Mouse (Mus musculus) cerebellum, postnatal 36 days (tissue): ENCODE data around the gene Gpc6.
"Not testable (repeated sequence)": the region's sequence is repeated elsewhere in the genome, so short reads cannot be mapped to it uniquely, and the experiment has no call there.

ENCODE experiments used
- DNase-seq, 2 experiments: peaks; one replicate each; pipeline ENCODE4 v3.0.0; 2021 to 2022; ENCODE audit warnings: mixed read lengths in 2 of 2

Gene Gpc6

GRCm38 (mm10) chr14:117383188-117383587 is 458.1 kb downstream of the Gpc6 start:
- no peak for DNase-seq

- DNase-seq, result peak; percentile 36 to 57
Observed at GRCm38 (mm10) chr14:117384096-117384770, 459.1 kb downstream of the Gpc6 start.

- DNase-seq, result no peak
Observed at GRCm38 (mm10) chr14:117385731-117386270, 460.7 kb downstream of the Gpc6 start.

- DNase-seq, result no peak
Observed at GRCm38 (mm10) chr14:117390794-117391320, 465.7 kb downstream of the Gpc6 start.

GRCm38 (mm10) chr14:117391412-117391811 is 466.3 kb downstream of the Gpc6 start:
- no peak for DNase-seq

GRCm38 (mm10) chr14:117397165-117397564 is 472.1 kb downstream of the Gpc6 start:
- DNase-seq, result no peak

GRCm38 (mm10) chr14:117407824-117408524 is 482.9 kb downstream of the Gpc6 start:
- DNase-seq, result no peak

GRCm38 (mm10) chr14:117408525-117408835 is 483.4 kb downstream of the Gpc6 start:
- DNase-seq, result no peak

- no peak for DNase-seq
Observed at GRCm38 (mm10) chr14:117409778-117410177, 484.7 kb downstream of the Gpc6 start.

- DNase-seq, result no peak
Observed at GRCm38 (mm10) chr14:117410511-117410910, 485.4 kb downstream of the Gpc6 start.

GRCm38 (mm10) chr14:117415045-117415444 is 489.9 kb downstream of the Gpc6 start:
- DNase-seq, result no peak

- DNase-seq, result no peak
Observed at GRCm38 (mm10) chr14:117419561-117420218, 494.6 kb downstream of the Gpc6 start.

GRCm38 (mm10) chr14:117421170-117421569 is 496.1 kb downstream of the Gpc6 start:
- no peak for DNase-seq

GRCm38 (mm10) chr14:117426116-117426515 is 501.0 kb downstream of the Gpc6 start:
- DNase-seq, result no peak

- no peak for DNase-seq
Observed at GRCm38 (mm10) chr14:117427776-117428175, 502.7 kb downstream of the Gpc6 start.

GRCm38 (mm10) chr14:117435739-117436138 is 510.6 kb downstream of the Gpc6 start:
- DNase-seq, result peak; percentile 12 to 17

- DNase-seq, result not testable (repeated sequence)
Observed at GRCm38 (mm10) chr14:117446675-117447231, 521.6 kb downstream of the Gpc6 start.

GRCm38 (mm10) chr14:117451391-117451991 is 526.4 kb downstream of the Gpc6 start:
- no peak for DNase-seq

- DNase-seq, result no peak
Observed at GRCm38 (mm10) chr14:117452150-117452549, 527.0 kb downstream of the Gpc6 start.

- peak in 1 of 2 experiments; percentile 7 for DNase-seq
Observed at GRCm38 (mm10) chr14:117473378-117473777, 548.3 kb downstream of the Gpc6 start.

GRCm38 (mm10) chr14:117478879-117479278 is 553.8 kb downstream of the Gpc6 start:
- DNase-seq, result no peak

GRCm38 (mm10) chr14:117487161-117487754 is 562.1 kb downstream of the Gpc6 start:
- DNase-seq, result no peak
